In the genomic region with DNA sequence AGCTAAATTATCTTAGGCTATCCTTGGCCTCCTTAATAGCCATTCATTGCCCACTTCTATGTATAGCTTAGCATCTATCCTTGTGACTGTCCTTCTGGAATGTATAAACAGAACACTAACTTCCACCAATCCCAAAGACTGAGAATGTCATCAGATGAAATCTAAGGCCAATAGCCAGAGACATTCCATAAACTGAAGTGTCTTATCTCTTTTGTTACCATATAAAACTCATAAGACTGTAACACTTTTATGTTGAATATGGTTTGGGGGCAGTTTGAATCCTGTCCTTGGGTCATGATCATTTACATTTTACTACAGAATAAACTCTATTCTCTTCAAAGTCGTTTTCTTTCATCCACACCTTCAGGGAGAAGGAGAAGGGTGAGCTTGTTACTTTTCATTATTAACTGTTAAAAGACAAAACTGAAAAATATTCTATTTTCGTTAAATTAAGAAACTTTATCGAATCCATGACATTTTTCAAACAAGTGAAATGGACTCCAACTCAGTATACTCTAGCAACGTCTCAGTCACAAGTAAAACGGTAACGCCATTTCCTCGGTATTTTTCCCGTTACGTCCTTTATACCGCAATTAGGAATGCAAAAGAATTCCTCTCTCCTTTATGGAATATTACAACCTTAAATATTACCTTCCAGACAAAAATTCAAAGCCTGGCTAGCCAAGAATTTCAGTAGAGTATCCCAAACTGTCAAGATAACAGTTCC, we compare ENCODE assay signal across 8 mouse cellular contexts. TPM values are rescaled to one million over a fixed set of nuclear protein-coding genes. Genes with fewer than 3 reads are reported as not detected.
DNase-seq lines count a peak whose midpoint lies in the region; ATAC-seq and TF ChIP-seq lines count a peak whose summit lies in the region.

No protein-coding gene starts in this region.

- H3K4me1 ChIP-seq in kidney, postnatal 0 days (replicated peaks; ENCODE audit: insufficient read depth, low read length) = peaks cover 14% of the 10 kb centered on the region; the same call in 1 of the 2 replicates
- peaks cover 33% of the 10 kb centered on the region for H3K4me1 ChIP-seq in hindbrain, embryonic 15.5 days (replicated peaks)
- peaks cover 11% of the 10 kb centered on the region; the same call in 1 of the 2 replicates for H3K4me1 ChIP-seq in midbrain, postnatal 0 days (ENCODE audit: insufficient read depth, low read length)

- ATAC-seq in kidney, postnatal 0 days (replicated peaks; ENCODE audit: low FRiP score, low read depth) = no peak
- ATAC-seq in hindbrain, embryonic 15.5 days (ENCODE audit: low FRiP score, low read depth) = no peak
- no peak for ATAC-seq in midbrain, postnatal 0 days (ENCODE audit: low FRiP score)

- peak overlapping the region; percentile 77 for H3K4me2 ChIP-seq in kidney, postnatal 0 days (ENCODE audit: low read length)
- H3K4me2 ChIP-seq in hindbrain, embryonic 15.5 days = peak overlapping the region; percentile 64
- peak overlapping the region; percentile 62 for H3K4me2 ChIP-seq in midbrain, postnatal 0 days (ENCODE audit: low read depth, low read length, poor library complexity, severe bottlenecking)

- H3K9me3 ChIP-seq in kidney, postnatal 0 days (replicated peaks; ENCODE audit: low read length) = no peaks in the 10 kb centered on the region
- no peaks in the 10 kb centered on the region for H3K9me3 ChIP-seq in hindbrain, embryonic 15.5 days
- no peaks in the 10 kb centered on the region for H3K9me3 ChIP-seq in midbrain, postnatal 0 days (ENCODE audit: low read length)

- H3K9ac ChIP-seq in kidney, postnatal 0 days (ENCODE audit: low read depth, low read length) = peak overlapping the region; percentile 85; the same call in 1 of the 2 replicates
- peak overlapping the region; percentile 75 for H3K9ac ChIP-seq in hindbrain, embryonic 15.5 days
- H3K9ac ChIP-seq in midbrain, postnatal 0 days (replicated peaks; ENCODE audit: low read length, poor library complexity, severe bottlenecking) = peak overlapping the region; percentile 77

- H3K36me3 ChIP-seq in kidney, postnatal 0 days (ENCODE audit: insufficient read depth, low read length) = peaks cover 10% of the 10 kb centered on the region; the same call in 1 of the 2 replicates
- H3K36me3 ChIP-seq in hindbrain, embryonic 15.5 days = peaks cover 10% of the 10 kb centered on the region
- H3K36me3 ChIP-seq in midbrain, postnatal 0 days (ENCODE audit: insufficient read depth, low read length) = peaks cover 8% of the 10 kb centered on the region; the same call in 1 of the 2 replicates

- peak overlapping the region; percentile 99 for H3K27ac ChIP-seq in kidney, postnatal 0 days
- peak overlapping the region; percentile 100 for H3K27ac ChIP-seq in hindbrain, embryonic 15.5 days (replicated peaks)
- peak overlapping the region; percentile 100 for H3K27ac ChIP-seq in midbrain, postnatal 0 days (ENCODE audit: low read depth, low read length)

- TF ChIP-seq CTCF in kidney, postnatal 0 days (IDR thresholded peaks at IDR 0.05; ENCODE audit: low read depth) = no peak
- TF ChIP-seq CTCF in brain, embryonic 14.5 days (IDR thresholded peaks at IDR 0.05; ENCODE audit: borderline replicate concordance, extremely low read depth, insufficient read depth, insufficient read length) = no peak
- no peak for TF ChIP-seq CTCF in midbrain, postnatal 0 days (IDR thresholded peaks at IDR 0.05)

- H3K4me3 ChIP-seq in kidney, postnatal 0 days (replicated peaks; ENCODE audit: low read depth, low read length) = peak overlapping the region; percentile 63
- peak overlapping the region; percentile 50 for H3K4me3 ChIP-seq in hindbrain, embryonic 15.5 days
- peak overlapping the region; percentile 65 for H3K4me3 ChIP-seq in midbrain, postnatal 0 days (ENCODE audit: low read depth, low read length)

- DNase-seq in kidney, postnatal 0 days (ENCODE audit: low spot score) = peak; percentile 57
- DNase-seq in kidney, postnatal 36 days = no peak
- DNase-seq in brain, embryonic 14.5 days (ENCODE audit: low read depth) = peak; percentile 59
- peak; percentile 31 for DNase-seq in midbrain, postnatal 0 days (ENCODE audit: low spot score)
- no peak for DNase-seq in retina, embryonic 14.5 days (ENCODE audit: low spot score)
- DNase-seq in gastrocnemius, postnatal 4 days (ENCODE audit: low spot score in 2 of 2) = no peak
- DNase-seq in spleen, postnatal 4 days (ENCODE audit: low spot score in 2 of 2) = no peak

- H3K27me3 ChIP-seq in kidney, postnatal 0 days (ENCODE audit: insufficient read depth, low read length) = no peaks in the 10 kb centered on the region
- H3K27me3 ChIP-seq in hindbrain, embryonic 15.5 days = no peaks in the 10 kb centered on the region
- no peaks in the 10 kb centered on the region for H3K27me3 ChIP-seq in midbrain, postnatal 0 days (ENCODE audit: insufficient read depth, low read length)

- 31% methylated on average over 10 of the region's 10 CpGs for WGBS in kidney, postnatal 0 days
- WGBS in hindbrain, embryonic 15.5 days = 28% methylated on average over 10 of the region's 10 CpGs
- 18% methylated on average over 10 of the region's 10 CpGs for WGBS in midbrain, postnatal 0 days

- no peak for TF ChIP-seq POLR2A in brain, embryonic 14.5 days (IDR thresholded peaks at IDR 0.05; ENCODE audit: borderline replicate concordance, extremely low read depth, insufficient read depth, insufficient read length, poor library complexity, severe bottlenecking)

RNA-seq across cellular contexts. Expression of a gene that starts 1.5 kb away (rescaled TPM):
- polyA plus RNA-seq in kidney, postnatal 0 days (2015; fragmentation: Nextera tagmentation; extraction: Ambion mirVana) = 216 and 225 TPM in 2 replicates
- 82.0 and 107 TPM in 2 replicates for polyA plus RNA-seq in brain, embryonic 14.5 days (2012; rRNA removed)
- 110 and 131 TPM in 2 replicates for polyA plus RNA-seq in hindbrain, embryonic 15.5 days (2015; fragmentation: Nextera tagmentation; extraction: Ambion mirVana)
- 32.0 and 57.6 TPM in 2 replicates for total RNA-seq in midbrain, postnatal 0 days (2014; rRNA removed)
- polyA plus RNA-seq in midbrain, postnatal 0 days (2015; fragmentation: Nextera tagmentation; extraction: Ambion mirVana) = 92.4 and 108 TPM in 2 replicates
- 10 to 100 TPM; 38.3 to 42.9 TPM for total RNA-seq in gastrocnemius, postnatal 4 days (2021)

RNA-seq across cellular contexts. Expression of a gene that starts 20.2 kb away (rescaled TPM):
- polyA plus RNA-seq in kidney, postnatal 0 days (2015; fragmentation: Nextera tagmentation; extraction: Ambion mirVana) = 274 and 302 TPM in 2 replicates
- 279 and 342 TPM in 2 replicates for polyA plus RNA-seq in brain, embryonic 14.5 days (2012; rRNA removed)
- polyA plus RNA-seq in hindbrain, embryonic 15.5 days (2015; fragmentation: Nextera tagmentation; extraction: Ambion mirVana) = 278 and 287 TPM in 2 replicates
- 177 and 211 TPM in 2 replicates for total RNA-seq in midbrain, postnatal 0 days (2014; rRNA removed)
- 136 and 161 TPM in 2 replicates for polyA plus RNA-seq in midbrain, postnatal 0 days (2015; fragmentation: Nextera tagmentation; extraction: Ambion mirVana)
- total RNA-seq in gastrocnemius, postnatal 4 days (2021) = 100 to 1,000 TPM; 318 to 386 TPM

Comparison
In these comparisons a context has a peak if more than half of its experiments do, and no peak if none do; other contexts are left out.
1. DNase-seq: peak in kidney, postnatal 0 days (single experiment), brain, embryonic 14.5 days (single experiment) and midbrain, postnatal 0 days (single experiment); none in kidney, postnatal 36 days (0 of 2), retina, embryonic 14.5 days (single experiment), gastrocnemius, postnatal 4 days (0 of 2) and spleen, postnatal 4 days (0 of 2).
2. Peak in every context shown above with its lines, with median percentiles within 50 percentile points of each other: H3K27ac ChIP-seq, H3K4me2 ChIP-seq, H3K4me3 ChIP-seq and H3K9ac ChIP-seq.